Mouse (Mus musculus): Measurements from ENCODE around the gene Ppef2.

Ppef2 gene

DNA sequence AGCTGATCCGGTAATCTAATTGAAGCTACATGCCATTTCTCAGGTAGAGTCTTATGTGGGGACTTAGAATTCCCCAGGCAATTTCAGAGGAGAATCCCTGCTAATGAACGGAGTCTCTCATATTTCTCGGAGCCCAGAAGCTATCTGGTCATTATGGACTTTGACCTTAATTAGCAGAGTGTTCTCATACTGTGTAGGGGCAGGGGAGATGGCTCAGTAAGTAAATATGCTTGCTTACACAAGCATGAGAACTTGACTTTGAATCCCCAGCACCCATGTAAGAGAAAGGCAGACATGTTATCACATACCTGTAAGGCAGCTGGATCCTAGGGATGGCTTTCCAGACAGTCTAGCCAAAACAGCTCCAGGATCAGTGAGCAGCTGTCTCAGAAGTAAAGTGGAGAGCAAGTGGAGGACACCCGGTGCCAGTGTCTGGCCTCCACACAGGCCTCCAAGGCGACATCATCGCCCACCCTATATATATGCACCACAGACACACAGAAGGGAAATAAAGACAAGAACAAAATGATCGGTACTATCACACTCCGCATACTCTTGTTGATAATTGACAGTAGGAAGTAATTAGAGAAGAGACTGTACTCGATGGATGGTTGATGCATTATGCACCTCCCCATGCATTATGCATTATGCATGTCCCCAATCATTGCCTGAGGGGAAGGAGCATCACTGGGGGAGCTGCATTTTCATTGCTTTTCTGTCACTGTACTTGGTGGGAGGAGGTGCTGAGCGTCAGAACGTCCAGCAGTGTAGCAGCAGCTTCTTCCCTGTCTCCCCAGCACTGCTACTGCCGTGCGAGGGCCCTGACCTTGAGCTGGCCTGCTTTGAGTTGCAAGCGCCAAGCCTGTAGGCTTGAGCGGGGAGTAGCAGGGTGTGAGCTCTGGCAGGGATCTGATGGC is 58.9 kb downstream of the Ppef2 start:
- DNase-seq (ENCODE audit: low read depth, low spot score) = no peak

GRCm38 (mm10) chr5:92195716-92196115 is 60.4 kb downstream of the Ppef2 start:
- peak; percentile 28 for DNase-seq (ENCODE audit: low read depth, low spot score)

DNA sequence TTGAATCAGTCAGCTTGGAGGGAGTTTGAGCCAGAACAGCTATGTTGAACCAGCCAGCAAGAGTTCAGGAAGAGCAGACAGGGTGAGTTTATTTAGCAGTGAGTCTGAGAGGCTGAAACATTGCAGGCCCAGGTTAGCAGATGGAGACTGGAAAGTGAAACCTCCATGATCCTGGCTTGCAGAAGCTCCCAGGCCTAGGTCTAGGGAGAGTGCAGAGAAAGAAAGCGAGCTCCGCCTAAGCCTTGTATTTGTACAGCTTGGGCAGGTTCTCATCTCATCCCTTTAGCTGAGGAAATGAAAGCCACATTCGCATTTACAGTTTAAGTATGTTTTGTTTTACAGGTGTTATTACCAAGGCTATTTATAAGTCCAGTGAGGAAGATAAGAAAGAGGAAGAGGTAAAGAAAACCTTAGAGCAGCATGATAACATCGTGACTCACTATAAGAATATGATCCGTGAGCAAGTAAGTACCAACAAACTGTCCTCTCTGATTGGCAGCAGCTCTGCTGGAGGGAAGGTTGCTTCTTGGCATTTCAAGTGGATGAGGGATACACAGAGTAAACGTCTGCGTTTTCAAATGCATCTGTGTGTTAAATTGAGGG is 67.1 kb downstream of the Ppef2 start:
- no peak for DNase-seq (ENCODE audit: low read depth, low spot score)

DNA sequence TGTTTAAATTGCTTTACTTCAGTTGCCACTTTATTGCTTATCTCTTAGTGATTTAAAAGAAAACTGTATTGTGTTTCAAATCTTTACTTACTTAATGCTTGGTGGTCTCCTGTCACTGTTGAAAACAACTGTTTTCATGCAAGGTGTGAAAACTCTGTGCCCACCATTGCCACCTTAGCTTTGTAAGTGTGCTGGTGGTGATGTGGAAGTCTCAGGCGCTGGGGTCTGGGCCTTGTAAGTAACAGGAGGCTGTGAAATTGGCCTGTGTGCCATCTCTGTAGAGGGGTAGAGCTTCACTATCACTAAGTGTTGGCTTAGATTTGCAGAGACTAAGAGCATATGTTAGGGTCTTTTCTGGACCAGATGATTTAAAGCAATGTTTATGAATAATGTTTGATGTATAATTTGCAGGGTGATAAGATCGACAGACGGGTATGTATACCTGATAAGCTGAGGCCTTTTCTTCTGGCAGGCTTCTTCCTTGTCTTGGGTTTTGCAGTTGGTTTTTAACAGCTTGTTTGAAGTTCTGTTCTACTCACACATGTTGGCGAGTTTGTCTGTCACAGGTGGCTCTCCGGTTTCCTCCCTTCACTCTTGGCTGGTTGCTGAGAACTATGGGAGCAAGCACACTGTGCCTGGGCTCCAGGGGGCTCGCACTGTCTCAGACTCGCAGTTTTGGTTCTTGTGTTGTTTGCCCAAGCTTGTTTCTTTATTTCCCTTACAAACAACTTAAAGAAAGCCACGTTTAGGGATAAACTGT is 72.8 kb downstream of the Ppef2 start:
- DNase-seq (ENCODE audit: low read depth, low spot score) = no peak

Measured in mesoderm, embryonic 11.5 days (tissue).